Mouse (Mus musculus) G1E (cell line): ENCODE results near the gene Cradd.

Source experiments
- CTCF ChIP-seq: IDR thresholded peaks from 2 replicates; pipeline ENCODE4 v1.5.1; 2012; ENCODE audit warnings: low read depth, low read length, inconsistent platforms, mixed read lengths
- GATA1 ChIP-seq: IDR thresholded peaks from 2 replicates; pipeline ENCODE4 v1.6.1; 2012; ENCODE audit warnings: borderline replicate concordance, low read length, inconsistent platforms, mixed read lengths
- POLR2AphosphoS5 ChIP-seq: IDR thresholded peaks from 2 replicates; pipeline ENCODE4 v1.6.1; 2012; ENCODE audit warnings: low read depth, low read length, inconsistent platforms; ENCODE audit not compliant: insufficient replicate concordance
- TAL1 ChIP-seq: conservative IDR thresholded peaks from 2 replicates; pipeline ENCODE4 v1.6.1; 2012; ENCODE audit warnings: low read depth, low read length, inconsistent platforms, mixed read lengths

DNA sequence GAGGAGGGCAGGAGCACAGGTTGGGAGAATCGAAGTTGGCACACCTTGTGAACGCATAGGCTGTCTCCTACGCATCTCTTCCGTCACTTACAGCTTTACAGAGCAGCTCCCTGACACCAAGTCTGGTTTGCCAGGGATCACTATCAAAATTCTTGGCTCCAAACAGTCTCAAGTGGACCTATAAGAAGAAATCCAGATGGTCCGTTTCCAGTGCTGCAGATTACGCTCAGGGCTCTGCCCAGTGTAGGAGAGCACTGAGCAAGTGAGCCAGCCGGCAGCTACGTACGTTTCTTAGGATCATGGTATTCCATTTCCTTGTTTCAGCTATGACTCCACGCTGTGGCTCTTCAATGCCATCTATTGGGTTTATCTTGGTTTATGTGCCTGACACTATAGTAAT lies 90.9 kb downstream of the Cradd start:
- no peak for TF ChIP-seq CTCF
- TF ChIP-seq TAL1 = no peak
- TF ChIP-seq GATA1 = no peak
- TF ChIP-seq POLR2AphosphoS5 = no peak
